Mouse (Mus musculus) heart, adult 18-20 months (tissue): ENCODE results near the gene Mybpc3. TPM values are rescaled to one million over a fixed set of nuclear protein-coding genes. Genes with fewer than 3 reads are reported as not detected.

Experiments used
- DNase-seq, 2 experiments: peaks; one replicate each; pipeline ENCODE4 v3.0.0; 2021 to 2022; ENCODE audit warnings: mixed read lengths in 1 of 2
- long read RNA-seq, 2 experiments: library from polyadenylated mRNA; stranded (forward); transcript quantifications; one replicate each; pipeline ENCODE4 v2.0.0; 2021
- total RNA-seq, 2 experiments: library from RNA; stranded (reverse); gene quantifications; 2 replicates each; pipeline ENCODE4 v1.2.3; 2021

The Mybpc3 gene
- total RNA-seq: 1,000 to 10,000 TPM; 1,572 to 1,905 TPM
- long read RNA-seq, experiment 1, partial matches to known transcripts: 363 of 438 reads
- long read RNA-seq, experiment 1, other reads (novel, unspliced or antisense): 75 of 438 reads
- long read RNA-seq, experiment 2, partial matches to known transcripts: 198 of 222 reads
- long read RNA-seq, experiment 2, other reads (novel, unspliced or antisense): 24 of 222 reads

DNA sequence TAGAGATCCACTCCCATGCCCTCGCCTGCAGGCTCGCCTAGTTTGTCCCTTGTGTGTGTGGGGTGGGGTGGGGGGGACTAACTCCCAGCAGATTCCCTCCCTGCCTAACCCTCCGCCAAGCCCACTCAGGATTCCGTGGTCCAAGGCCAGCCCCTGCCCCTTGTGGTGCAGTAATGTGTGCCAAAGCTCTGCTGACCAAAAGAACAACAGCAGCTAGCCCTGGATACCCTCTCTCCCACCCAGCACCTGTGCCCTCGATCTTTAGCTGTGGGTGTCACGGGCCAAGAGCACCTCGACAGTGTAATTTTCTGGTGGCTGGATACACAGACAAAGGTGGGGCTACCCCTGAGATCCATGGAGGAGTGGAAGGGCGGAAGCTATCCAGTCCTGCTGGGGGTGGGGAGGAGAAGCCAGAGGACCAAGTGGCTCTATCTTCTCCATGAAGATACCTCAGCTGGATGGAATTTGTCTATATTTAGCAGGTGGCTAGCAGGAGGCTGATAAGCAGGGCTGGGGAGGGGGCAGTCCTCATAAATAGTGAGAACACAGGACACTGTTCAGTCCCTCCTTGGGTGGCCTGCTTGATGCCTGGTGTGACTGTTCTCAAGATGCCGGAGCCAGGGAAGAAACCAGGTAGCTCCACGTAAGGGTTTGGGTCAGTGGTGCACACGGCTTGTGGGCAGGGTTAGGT is at the start of gene Mybpc3:
Gene Mybpc3 (plus strand): TSS at position 560 of the 691 bp plus-strand sequence.
- peak; percentile 52 to 77 for DNase-seq

DNA sequence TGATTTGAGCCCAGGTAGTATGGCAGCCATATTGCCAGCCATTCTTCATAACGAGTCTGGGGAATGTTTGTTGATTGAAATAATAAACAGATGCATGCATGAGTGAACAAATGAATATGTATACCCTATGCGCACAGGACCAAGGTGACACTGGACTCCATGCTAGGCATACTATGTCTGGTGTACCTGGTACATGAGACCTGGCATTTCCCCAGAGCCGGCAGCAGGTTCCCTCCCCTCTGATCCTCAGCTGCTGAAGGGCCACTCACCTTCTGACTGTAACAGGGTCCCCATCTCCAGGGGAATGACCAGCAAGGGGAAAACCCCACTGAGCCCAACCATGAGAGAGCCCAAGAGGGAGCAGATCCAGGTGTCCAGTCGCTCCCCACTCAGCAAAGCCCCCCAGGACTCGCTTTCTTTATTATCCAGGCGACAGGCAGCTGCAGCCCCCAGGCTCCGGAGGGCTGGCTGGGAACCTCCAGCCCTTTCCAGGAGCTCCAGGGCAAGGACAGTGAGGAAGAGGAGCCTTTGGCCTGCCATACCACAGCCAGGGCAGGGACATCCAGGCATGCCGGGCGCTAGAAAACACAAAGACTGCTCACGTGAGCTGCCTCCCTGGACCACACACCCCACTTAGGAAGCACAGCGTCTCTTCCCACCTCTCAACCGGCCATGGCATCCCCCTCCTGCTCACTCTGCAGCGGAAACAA is 49.6 kb upstream of the Mybpc3 start:
- DNase-seq: no peak

DNA sequence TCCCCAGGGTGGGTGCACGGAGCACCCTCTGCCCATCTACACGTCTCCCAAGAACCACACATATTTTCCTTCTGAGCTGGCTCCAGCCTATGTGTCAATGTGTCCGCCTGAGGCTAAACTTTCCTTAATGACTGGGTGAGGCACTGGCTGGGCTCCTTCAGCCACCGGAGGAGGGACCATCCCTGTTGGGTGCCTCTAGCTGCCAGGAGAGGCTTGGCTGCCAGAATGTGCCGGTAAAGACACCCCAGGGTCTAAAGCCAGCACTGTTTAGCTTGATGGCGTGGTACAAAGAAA is 49.1 kb upstream of the Mybpc3 start:
- DNase-seq: no peak

DNA sequence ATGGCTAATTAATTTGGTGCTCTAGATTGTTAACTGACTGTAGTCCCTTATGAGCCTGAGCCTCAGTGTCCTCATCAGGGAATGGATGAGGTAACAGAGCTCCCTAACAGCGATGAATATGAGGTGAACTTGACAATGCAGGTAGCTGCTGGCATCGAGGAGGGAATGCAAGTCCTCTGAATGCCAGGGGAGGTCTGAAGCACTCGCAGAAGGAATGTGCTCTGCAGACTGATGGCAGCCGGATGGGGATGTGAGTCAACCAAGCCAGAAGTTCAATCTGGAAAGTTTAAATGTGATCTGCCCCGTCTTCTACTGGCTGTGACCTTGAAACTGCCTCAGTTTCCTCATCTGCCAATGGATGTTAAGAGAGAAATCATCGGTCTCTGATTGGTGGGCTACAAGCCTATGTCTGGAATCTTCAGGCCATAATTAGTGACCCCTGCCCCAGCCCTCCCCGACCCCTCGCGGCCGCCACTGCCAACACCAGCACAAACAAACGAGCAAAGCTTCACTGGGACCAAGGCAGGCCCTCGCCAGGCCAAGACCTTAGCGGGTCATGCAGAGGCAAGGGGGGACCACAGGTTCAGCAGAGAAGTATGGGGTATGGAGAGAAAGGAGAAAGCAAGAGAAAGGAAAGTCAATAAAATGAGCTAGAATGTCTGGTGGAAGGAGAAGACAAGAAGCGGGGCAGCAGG is 48.5 kb upstream of the Mybpc3 start:
- DNase-seq: peak in 1 of 2 experiments; percentile 40

DNA sequence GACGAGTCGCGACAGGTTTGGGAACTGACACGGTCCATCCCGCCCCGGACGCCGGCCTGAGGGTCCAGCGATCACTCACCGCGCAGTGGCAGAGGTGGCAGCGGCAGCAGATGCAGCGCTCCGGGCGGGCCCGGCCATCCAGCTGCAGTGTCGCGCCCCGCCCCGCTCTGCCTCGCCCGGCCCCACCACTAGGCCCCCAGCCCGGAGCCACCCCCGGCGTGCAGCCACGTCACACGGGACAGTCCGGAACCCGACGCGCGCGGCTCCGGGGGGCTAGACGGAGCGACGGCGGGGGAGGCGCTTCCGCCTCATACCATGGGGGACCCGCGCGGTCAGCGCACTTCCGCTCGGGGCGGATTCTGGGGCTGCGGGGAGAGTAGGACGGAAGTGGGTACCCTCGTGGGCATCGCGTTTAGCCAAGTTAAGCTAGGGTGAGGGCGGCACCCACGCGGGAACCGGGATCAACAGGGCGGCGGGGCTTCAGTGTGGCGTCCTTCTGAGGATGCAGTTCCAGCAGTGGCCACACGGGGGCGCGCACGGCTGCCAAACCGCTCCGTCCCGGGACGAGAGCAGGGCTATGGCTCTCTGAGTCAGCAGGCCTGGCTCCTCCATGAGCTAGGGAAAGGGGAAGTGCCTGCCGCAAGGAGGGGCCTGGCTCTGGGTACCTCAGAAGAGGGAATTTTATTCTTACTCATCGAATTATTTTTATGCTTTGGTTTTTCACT is 47.7 kb upstream of the Mybpc3 start, which contains the start of gene Slc39a13:
Gene Slc39a13 (minus strand): TSS at position 342 of the 725 bp plus-strand sequence.
- peak; percentile 97 to 98 for DNase-seq

DNA sequence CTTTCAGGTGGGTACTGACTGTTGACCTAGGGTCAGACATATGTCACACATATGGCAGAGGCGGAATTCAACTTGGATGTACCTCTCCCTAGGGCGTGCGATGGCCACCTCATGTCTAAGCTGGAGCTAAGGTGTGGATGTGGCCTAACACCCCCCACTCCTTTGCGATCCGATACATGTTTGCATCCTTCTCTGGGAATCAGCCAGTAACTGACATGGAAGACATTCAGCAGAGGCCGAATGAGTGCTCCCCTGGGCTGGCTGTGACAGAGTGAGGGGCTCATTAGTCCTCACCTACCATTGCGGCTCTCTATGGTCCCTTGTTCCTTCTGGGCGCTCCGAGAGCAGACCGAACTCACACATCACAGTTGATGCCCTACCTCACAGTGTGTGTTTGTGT is 46.9 kb upstream of the Mybpc3 start:
- DNase-seq: peak in 1 of 2 experiments; percentile 28

DNA sequence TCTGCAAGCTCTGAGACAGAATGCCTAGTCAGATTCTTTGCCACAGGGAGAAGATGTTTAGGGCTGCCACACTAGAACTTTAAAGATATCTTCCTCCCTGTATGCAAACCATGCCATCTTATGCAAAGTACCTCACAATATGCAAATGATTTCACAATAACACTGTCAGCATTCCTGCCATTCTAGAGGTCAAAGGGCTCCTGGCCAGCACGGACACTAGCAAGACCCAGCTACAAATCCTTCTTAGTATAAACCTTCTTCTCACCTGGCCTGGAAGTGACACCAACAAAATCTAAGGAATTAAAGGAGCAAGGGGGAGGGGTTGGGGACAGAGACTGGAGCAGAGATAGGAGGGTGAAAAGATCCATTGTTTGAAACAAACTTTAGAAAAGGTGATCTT is 45.9 kb upstream of the Mybpc3 start:
- DNase-seq: no peak

DNA sequence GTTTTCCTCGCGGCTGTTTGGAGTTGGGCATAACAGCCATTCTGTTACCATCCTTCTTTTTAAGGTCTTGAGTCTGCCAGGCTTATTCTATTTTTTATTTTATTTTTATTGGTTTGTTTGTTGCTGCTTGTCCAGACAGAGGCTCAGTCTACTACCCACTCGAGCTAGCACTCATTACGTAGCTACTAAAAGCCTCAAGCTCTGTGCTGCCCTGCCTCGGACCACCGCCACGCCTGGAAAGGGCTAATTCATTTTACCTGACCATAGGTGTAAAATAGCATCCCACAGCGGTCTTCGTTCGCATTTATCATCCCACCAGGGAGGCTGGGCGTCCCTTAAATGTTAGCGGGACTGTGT is 40.0 kb upstream of the Mybpc3 start:
- DNase-seq: no peak

DNA sequence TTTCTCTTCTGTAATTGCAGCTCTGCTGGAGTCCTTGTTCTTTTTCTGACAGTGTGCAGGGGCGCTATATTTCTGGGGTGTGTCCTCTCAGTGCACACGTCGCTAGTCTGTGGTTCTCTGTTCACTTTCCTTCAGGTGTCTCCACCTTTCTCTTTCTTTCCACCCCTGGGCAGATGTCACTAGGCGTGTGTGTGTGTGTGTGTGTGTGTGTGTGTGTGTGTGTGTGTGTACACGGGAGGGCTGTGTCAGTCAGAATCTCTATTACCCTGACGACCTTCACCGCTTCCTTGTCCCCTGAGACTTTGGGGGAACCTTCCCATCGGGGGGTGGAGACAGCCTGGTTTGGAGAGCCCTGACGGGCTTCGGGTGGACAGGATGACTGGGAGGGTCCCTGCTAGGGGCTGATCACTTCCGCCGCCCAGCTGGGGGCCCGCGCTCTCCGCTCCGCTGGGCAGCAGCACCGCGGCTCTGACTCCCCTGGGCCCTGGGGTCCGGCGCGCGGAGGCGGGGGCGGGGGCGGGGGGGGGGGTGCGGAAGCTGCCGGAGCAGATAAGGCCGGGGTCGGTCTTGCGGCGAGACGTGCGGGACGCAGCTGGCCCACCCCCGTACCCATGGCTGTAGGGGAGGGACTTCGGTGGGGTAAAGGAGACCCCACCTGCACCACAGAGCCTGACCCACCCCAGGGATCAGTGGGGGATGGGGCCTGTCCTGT is 39.5 kb upstream of the Mybpc3 start:
- DNase-seq: no peak

DNA sequence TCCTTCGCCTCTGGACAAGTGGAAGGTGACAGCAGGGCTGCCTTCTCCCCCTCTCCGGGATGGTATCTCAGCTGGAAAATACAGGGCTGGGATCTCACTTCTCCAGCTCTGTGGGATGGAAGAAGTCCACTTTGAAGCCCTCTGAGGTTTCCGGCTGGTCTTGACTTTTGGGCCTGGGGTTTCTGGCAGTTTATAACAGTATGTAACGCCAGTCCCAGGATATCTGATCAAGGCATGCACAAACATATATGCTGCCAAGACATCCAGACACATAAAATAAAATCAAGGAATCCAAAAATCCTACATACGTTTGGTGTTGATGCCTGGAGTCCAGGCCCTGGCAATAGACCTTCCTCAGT is 38.9 kb upstream of the Mybpc3 start:
- no peak for DNase-seq

DNA sequence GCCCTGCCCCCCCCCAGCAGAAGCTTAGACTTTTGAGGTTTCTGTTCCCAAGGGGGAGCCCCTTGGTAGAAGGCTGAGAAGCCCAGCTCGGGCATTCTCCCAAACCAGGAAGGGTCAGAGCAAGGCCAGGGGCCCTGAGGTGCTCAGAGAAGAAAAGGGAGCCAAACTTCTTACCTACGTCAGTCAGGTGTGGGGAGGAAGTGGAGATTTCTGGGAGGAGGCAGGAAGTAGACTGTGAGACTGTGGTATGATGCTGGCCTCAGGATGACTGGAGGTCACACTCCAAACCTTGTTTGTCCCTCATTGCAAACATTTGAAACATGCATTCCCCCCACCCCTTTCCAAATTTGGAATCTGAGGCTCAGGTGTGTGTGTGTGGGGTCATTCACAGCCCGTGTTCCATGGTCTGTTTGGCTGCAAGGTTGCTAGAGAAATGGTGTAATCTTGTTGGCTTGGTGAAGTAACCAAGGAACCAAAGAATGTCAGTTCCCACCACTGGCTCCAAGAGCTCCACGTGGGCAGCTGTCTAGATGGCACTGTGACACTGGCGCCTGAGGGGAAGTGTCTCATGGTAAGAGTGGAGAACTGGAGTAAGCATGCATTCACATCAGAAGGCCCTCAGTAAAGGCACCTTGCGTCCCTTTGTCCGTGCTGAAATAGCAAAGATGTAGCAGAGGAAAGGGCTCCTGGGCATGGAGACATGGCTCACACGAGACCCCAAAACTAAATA is 37.0 kb upstream of the Mybpc3 start:
- DNase-seq: peak in 1 of 2 experiments; percentile 55

DNA sequence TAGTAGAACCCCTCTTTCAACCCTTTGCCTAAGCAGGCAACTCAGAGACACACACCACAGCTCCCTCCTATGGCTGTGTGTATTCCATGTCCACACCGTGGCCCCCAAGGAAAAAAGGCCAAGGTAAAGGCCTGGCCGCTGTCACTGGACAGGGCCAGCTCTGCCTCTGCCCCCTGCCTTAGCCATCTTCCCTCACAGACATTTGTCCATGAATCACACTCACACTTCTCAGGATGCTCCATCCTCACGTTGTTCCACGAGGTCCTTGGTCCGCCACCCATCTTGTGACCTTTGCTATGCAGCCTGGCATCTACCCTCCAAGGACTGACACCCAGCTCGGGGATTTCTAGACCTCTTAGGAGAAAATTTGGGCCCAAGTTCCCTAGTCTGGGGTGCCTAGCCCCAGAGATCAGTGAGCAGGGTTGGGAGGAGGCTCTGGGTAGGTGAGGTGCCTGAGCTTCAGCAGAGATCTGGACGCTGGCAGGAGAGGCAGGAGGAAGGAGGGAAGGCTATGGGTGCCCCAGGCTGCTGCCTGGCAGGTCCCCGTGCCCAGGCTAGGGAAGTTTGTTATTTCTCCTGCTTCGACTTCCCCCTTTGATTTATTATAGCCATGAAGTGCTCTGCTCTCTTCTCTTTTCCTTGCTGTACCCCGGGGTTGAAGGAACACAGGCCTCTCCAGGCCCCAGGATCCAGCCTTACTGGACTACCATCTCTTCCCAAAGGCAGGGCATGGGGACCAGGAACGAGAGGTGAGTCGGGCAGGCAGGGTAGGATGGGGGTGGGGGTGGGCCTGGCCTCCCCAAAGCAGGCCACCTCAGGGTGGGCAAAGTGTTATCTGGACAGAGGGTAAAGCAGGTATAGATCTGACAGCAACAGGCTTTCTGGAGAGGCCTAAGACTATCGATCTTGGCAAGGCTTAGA is 35.9 kb upstream of the Mybpc3 start, which contains the start of gene Spi1:
Gene Spi1 (plus strand): TSS at position 616 of the 921 bp plus-strand sequence.
- DNase-seq: no peak

DNA sequence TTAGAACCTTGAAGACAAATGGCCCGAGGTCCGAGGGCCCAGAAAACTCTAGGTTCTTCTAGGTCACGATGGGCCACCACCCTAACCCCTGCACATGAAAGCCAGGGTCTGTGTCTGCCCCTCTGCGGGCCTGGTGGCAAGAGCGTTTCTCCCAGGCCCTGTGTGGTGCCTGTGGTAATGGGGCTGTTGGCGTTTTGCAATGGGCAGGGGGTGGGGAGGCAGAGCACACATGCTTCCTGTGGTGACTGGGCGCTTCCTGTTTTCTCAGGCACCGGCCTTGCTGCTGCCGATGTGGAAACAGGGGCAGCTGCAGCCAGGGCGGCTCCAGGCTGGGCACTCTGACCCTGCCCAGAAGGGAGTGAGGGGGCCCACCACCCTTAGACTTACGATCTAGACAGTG is 35.1 kb upstream of the Mybpc3 start:
- DNase-seq: peak; percentile 56 to 86

DNA sequence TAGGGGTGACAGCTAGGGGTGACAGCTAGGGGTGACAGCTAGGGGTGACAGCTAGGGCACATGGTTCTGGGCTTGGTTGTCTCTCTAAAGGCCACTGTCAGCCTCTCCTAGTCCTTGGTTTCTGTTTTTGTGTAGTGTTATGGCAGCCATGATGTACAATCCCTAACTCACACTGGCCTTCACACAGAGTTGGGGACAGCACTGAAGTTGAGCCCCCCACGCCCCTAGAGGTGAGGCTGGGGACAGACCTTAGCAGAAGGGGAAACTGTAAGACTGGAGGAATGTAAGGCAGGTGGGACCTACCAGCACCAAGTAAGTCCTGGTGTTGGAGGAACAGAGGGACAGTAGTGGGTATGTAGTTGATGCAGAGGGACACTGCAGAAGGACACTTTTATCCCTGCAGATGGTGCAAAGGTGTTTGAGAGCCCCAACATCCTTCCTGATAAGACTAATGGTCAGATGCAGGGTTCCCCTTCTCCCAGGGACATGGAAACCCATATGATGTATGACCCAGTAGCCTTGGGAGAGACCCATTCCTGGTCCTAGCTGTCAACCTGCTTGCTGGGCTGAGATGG is 34.5 kb upstream of the Mybpc3 start:
- no peak for DNase-seq

DNA sequence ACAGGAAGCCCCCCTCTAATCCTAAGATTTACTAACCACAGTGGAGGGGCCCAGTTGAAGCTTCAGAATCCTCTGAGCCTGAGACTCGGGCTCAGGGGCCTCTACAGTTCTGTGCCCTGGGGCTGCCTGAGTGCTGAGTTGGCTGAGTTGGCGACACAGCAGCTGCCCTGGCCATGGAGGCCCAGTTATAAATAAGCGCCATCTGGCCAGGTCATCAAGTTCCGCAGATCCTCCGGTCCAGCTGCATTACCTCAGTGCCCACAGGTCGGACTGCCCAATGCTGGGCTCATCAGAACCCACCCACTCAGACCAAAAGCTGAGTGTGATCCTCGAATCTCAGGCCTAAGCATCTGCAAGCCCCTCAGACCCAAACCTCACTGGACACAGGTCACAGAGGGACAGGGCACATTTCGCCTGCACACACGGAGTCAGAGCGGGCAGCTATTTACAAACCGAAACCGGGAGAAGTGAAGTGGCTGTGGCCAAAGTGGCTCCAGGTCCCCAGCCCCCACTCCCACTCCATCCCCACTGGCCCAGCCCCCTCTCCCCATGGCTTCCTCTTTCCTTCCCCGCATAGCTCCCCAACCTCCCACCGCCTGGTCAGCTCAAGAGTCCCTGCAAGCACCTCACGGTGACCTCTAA is 33.6 kb upstream of the Mybpc3 start:
- peak; percentile 43 to 64 for DNase-seq

DNA sequence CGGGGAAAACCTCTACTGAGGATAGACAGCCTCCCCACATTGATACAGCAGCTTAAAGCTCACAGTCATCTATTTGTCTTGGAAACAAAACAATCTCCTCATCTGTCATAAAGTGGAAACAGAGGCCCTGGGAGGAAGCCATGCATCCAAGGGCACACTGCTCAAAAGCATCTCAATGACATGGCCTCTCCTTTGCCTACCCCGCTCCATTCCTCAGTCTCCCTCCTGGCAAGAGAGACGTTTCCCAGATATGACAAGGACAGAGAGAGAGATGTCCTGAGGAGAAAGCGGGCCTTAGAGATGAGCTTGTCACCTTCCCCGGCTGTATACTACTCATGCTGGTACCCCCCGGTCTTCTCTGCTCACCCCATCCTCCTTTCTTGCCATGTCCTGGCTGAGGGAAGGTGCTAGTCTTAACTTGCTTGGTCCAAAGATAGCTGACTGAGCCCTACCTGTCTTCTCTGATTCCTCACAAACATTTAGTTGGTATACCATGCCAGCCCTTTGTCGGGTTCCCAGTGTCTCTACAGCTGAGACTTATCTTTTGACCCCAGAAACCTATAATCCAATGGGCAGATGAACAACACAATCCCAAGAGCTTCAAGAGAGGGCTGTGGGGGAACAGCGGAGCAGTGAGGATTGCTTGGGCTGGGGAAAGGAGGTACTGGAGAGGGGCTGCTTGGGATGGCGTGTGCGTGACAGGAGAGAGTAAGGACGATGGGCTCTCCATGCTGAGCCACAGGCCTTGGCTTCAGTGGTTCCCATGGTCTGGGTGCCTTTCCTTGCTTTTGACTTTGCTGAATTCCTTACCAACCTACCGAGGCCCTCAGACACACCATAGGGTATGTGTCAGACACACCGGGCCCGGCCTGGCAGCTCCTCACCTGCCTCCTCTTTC is 32.2 kb upstream of the Mybpc3 start:
- no peak for DNase-seq

DNA sequence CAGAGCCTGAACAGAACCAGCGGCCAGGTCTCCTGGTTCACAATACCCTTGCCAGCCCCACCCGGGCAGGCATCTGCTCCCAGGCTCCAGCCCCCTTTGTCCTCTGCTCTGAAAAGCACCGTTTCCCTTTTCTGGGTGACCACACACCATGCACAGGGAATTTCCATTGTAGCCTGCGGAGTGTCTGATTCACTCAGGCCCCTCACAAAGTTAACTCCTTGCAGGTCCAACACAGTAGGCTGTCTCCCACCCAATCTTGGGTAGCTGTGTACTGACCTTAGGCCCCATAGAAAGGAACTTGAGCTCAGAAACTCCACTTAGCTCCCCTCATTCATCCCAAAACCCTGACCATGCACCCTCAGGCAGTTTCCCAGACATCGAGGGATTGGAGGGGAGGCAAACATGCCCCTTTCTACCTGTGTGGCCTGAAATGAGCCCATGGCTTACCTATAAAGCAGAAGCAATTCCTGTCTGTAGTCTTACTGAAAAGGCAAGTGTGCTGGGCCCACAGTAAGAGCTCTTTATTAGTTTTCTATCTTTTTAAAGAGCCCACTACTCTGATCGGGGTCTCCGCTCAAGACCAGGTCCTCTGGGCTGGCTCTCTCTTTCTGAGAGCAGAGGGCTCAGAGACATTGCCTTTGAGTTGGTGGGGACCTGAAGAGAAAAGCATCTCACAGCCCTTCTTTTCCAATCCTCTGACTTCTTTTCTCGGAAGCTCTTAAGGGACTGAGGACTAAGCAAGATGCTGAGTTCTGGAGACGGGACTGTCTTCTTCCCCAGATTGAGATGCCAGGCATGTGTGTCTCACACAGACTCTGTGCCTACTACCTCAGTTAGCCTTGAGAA is 31.3 kb upstream of the Mybpc3 start:
- peak in 1 of 2 experiments; percentile 48 for DNase-seq
